Mouse (Mus musculus) gastrocnemius, adult 18-20 months (tissue): ENCODE measurements at regions not wholly inside any gene's neighbourhood (a gene's known extent, or its start where the extent isn't known, plus 50 kb on each side); places are given as distances from the start of the nearest gene placed in this dataset. TPM values are rescaled to one million over a fixed set of nuclear protein-coding genes. Genes with fewer than 3 reads are reported as not detected.
"Not testable (repeated sequence)": the region's sequence is repeated elsewhere in the genome, so short reads cannot be mapped to it uniquely, and the experiment has no call there.

Experiments
- DNase-seq: peaks from one replicate; pipeline ENCODE4 v3.0.0; 2021; ENCODE audit warnings: low spot score
- microRNA-seq: library from miRNA; unstranded; fragments of <30 nt; microRNA quantifications from one replicate; pipeline ENCODE4 v1.2.0, GENCODE M21; 2021

- DNase-seq = no peak
Measured at GRCm38 (mm10) chr12:114564329-114564728, 1020.6 kb downstream of the Adam6a start.

GRCm38 (mm10) chr12:114583371-114583770 lies 1039.7 kb downstream of the Adam6a start:
- DNase-seq = no peak

- no peak for DNase-seq
Measured at GRCm38 (mm10) chr12:114587227-114587626, 1043.5 kb downstream of the Adam6a start.

- no peak for DNase-seq
Measured at GRCm38 (mm10) chr12:114597672-114598071, 1054.0 kb downstream of the Adam6a start.

GRCm38 (mm10) chr12:114609171-114609570 lies 1065.5 kb downstream of the Adam6a start:
- DNase-seq = no peak

GRCm38 (mm10) chr12:114612108-114612507 lies 1068.4 kb downstream of the Adam6a start:
- DNase-seq = no peak

- DNase-seq = no peak
Measured at GRCm38 (mm10) chr12:114615179-114615578, 1071.5 kb downstream of the Adam6a start.

- no peak for DNase-seq
Measured at GRCm38 (mm10) chr12:114615712-114616111, 1072.0 kb downstream of the Adam6a start.

- DNase-seq = no peak
Measured at GRCm38 (mm10) chr12:114641089-114641488, 1097.4 kb downstream of the Adam6a start.

- no peak for DNase-seq
Measured at GRCm38 (mm10) chr12:114646372-114646771, 1102.7 kb downstream of the Adam6a start.

GRCm38 (mm10) chr12:114650432-114651101 lies 1106.9 kb downstream of the Adam6a start:
- DNase-seq = not testable (repeated sequence)

- not testable (repeated sequence) for DNase-seq
Measured at GRCm38 (mm10) chr12:114657134-114657533, 1113.4 kb downstream of the Adam6a start.

Small RNA genes in the stretch of these regions (microRNA-seq; reads per million reads assigned to microRNA genes)
- gene Mir7094-1 = not detected
- not detected for gene Mir7094-2
